Mouse (Mus musculus) hindbrain, embryonic 11.5 days (tissue): ENCODE measurements around the gene Ankrd44. TPM values are rescaled to one million over a fixed set of nuclear protein-coding genes. Genes with fewer than 3 reads are reported as not detected.

Experiments used
- ATAC-seq: fragments of 200-750 bp; cut with Nextera tagmentation; 2 replicates; pipeline ENCODE4 v1.8.0; 2017; ENCODE audit warnings: mild to moderate bottlenecking, moderate TSS enrichment, moderate library complexity; ENCODE audit not compliant: low FRiP score
- DNase-seq: peaks from one replicate; pipeline ENCODE4 v3.0.0-alpha.2; 2015; ENCODE audit warnings: low spot score
- H3K27ac ChIP-seq: fragments of 300-500 bp; sonication (generic); 2 replicates; pipeline ENCODE4 v1.5.1; 2014; ENCODE audit warnings: mild to moderate bottlenecking, low read depth, low read length
- H3K27me3 ChIP-seq: fragments of 300-500 bp; sonication (generic); 2 replicates; pipeline ENCODE4 v1.6.1; 2014; ENCODE audit warnings: mild to moderate bottlenecking, low read length, moderate library complexity, mixed read lengths; ENCODE audit not compliant: control insufficient read depth, insufficient read depth
- H3K36me3 ChIP-seq: fragments of 300-500 bp; sonication (generic); 2 replicates; pipeline ENCODE4 v1.6.1; 2014; ENCODE audit warnings: mild to moderate bottlenecking, low read length, moderate library complexity, mixed read lengths; ENCODE audit not compliant: control insufficient read depth, insufficient read depth
- H3K4me1 ChIP-seq: fragments of 300-500 bp; sonication (generic); replicated peaks from 2 replicates; pipeline ENCODE4 v1.6.1; 2014; ENCODE audit warnings: low read length, mixed read lengths; ENCODE audit not compliant: control insufficient read depth, insufficient read depth
- H3K4me2 ChIP-seq: fragments of 300-500 bp; sonication (generic); replicated peaks from 2 replicates; pipeline ENCODE4 v1.6.1; 2014; ENCODE audit warnings: mild to moderate bottlenecking, low read depth, low read length
- H3K4me3 ChIP-seq: fragments of 300-500 bp; sonication (generic); 2 replicates; pipeline ENCODE4 v1.5.1; 2014; ENCODE audit warnings: low read depth, low read length
- H3K9ac ChIP-seq: fragments of 300-500 bp; sonication (generic); 2 replicates; pipeline ENCODE4 v1.6.1; 2014; ENCODE audit warnings: low read depth, low read length
- H3K9me3 ChIP-seq: fragments of 300-500 bp; sonication (generic); 2 replicates; pipeline ENCODE4 v1.6.1; 2016; ENCODE audit warnings: low read length; ENCODE audit not compliant: control insufficient read depth
- WGBS: fragments of 180-500 bp; shearing (Covaris S2); extraction: QIAGEN DNeasy Blood & Tissue Kit; methylation state at CpG from one replicate; pipeline ENCODE4 v1.1.7; 2014; 5-methylcytosine and 5-hydroxymethylcytosine counted together
- polyA plus RNA-seq: library from polyadenylated mRNA; unstranded; fragments of >200 nt; fragmentation: Nextera tagmentation; extraction: Ambion mirVana; gene quantifications from 2 replicates; pipeline ENCODE4 v1.2.1, GENCODE M21; 2014

The Ankrd44 gene
- polyA plus RNA-seq, 1 experiment from 2014 or later, result 19.4 TPM

GRCm38 (mm10) chr1:54745666-54746065, 180.5 kb downstream of the Ankrd44 start:
- Histone ChIP-seq H3K4me2 (no peak overlapping the region), H3K4me1 (no peaks in the 10 kb centered on the region), H3K4me3 (no peak overlapping the region), H3K27me3 (no peaks in the 10 kb centered on the region), H3K36me3 (no peaks in the 10 kb centered on the region), H3K9me3 (no peaks in the 10 kb centered on the region), H3K27ac (no peak overlapping the region), H3K9ac (no peak overlapping the region)
- DNase-seq (no peak), ATAC-seq (no peak)

GRCm38 (mm10) chr1:54744171-54744570, 182.0 kb downstream of the Ankrd44 start:
- no peak overlapping the region for H3K27ac ChIP-seq
- DNase-seq, result no peak
- no peak overlapping the region for H3K4me2 ChIP-seq
- H3K36me3 ChIP-seq, result no peaks in the 10 kb centered on the region
- no peak overlapping the region for H3K4me3 ChIP-seq
- H3K4me1 ChIP-seq, result no peaks in the 10 kb centered on the region
- H3K27me3 ChIP-seq, result no peaks in the 10 kb centered on the region
- ATAC-seq, result no peak
- H3K9me3 ChIP-seq, result no peaks in the 10 kb centered on the region
- no peak overlapping the region for H3K9ac ChIP-seq
- WGBS, result 90% methylated on average over 5 of the region's 5 CpGs

GRCm38 (mm10) chr1:54743072-54743471, 183.1 kb downstream of the Ankrd44 start:
- no peak overlapping the region for H3K4me3 ChIP-seq
- no peak overlapping the region for H3K9ac ChIP-seq
- H3K36me3 ChIP-seq, result no peaks in the 10 kb centered on the region
- no peaks in the 10 kb centered on the region for H3K9me3 ChIP-seq
- ATAC-seq (no peak), DNase-seq (no peak)
- H3K27ac ChIP-seq, result no peak overlapping the region
- H3K4me2 ChIP-seq, result no peak overlapping the region
- H3K4me1 ChIP-seq, result no peaks in the 10 kb centered on the region
- 83% methylated on average over 8 of the region's 8 CpGs for WGBS
- no peaks in the 10 kb centered on the region for H3K27me3 ChIP-seq

GRCm38 (mm10) chr1:54740936-54741335, 185.3 kb downstream of the Ankrd44 start:
- ATAC-seq, result no peak
- H3K27ac ChIP-seq, result no peak overlapping the region
- 95% methylated on average over 5 of the region's 5 CpGs for WGBS
- no peak overlapping the region for H3K4me2 ChIP-seq
- H3K4me1 ChIP-seq, result no peaks in the 10 kb centered on the region
- H3K27me3 ChIP-seq, result no peaks in the 10 kb centered on the region
- no peaks in the 10 kb centered on the region for H3K36me3 ChIP-seq
- H3K4me3 ChIP-seq, result no peak overlapping the region
- H3K9ac ChIP-seq, result no peak overlapping the region
- no peak for DNase-seq
- H3K9me3 ChIP-seq, result no peaks in the 10 kb centered on the region

- no peak for ATAC-seq
- H3K27me3 ChIP-seq, result no peaks in the 10 kb centered on the region
Measured at GRCm38 (mm10) chr1:54737472-54737871, 188.7 kb downstream of the Ankrd44 start.

GRCm38 (mm10) chr1:54734917-54735664, 191.1 kb downstream of the Ankrd44 start:
- Histone ChIP-seq H3K4me3 (no peak overlapping the region), H3K27me3 (no peaks in the 10 kb centered on the region), H3K9me3 (no peaks in the 10 kb centered on the region), H3K4me1 (no peaks in the 10 kb centered on the region), H3K36me3 (no peaks in the 10 kb centered on the region), H3K9ac (no peak overlapping the region), H3K4me2 (no peak overlapping the region), H3K27ac (no peak overlapping the region)
- ATAC-seq (no peak; the same call in 1 of the 2 replicates), DNase-seq (peak; percentile 16)
- WGBS, result 69% methylated on average over 17 of the region's 17 CpGs

More at GRCm38 (mm10) chr1:54737472-54737871, 188.7 kb downstream of the Ankrd44 start:
- no peak overlapping the region for H3K27ac ChIP-seq
- H3K36me3 ChIP-seq, result no peaks in the 10 kb centered on the region
- no peaks in the 10 kb centered on the region for H3K4me1 ChIP-seq
- no peak overlapping the region for H3K4me3 ChIP-seq
- no peak for DNase-seq
- WGBS, result 91% methylated on average over 3 of the region's 3 CpGs
- no peak overlapping the region for H3K4me2 ChIP-seq
- no peak overlapping the region for H3K9ac ChIP-seq
- no peaks in the 10 kb centered on the region for H3K9me3 ChIP-seq

- H3K27ac ChIP-seq, result no peak overlapping the region
- H3K9me3 ChIP-seq, result no peaks in the 10 kb centered on the region
- no peak overlapping the region for H3K9ac ChIP-seq
- H3K36me3 ChIP-seq, result no peaks in the 10 kb centered on the region
- H3K27me3 ChIP-seq, result no peaks in the 10 kb centered on the region
- DNase-seq (no peak), ATAC-seq (no peak)
- H3K4me2 ChIP-seq, result no peak overlapping the region
- WGBS, result 93% methylated on average over 5 of the region's 5 CpGs
- no peaks in the 10 kb centered on the region for H3K4me1 ChIP-seq
- no peak overlapping the region for H3K4me3 ChIP-seq
Measured at GRCm38 (mm10) chr1:54729316-54729715, 196.9 kb downstream of the Ankrd44 start.

GRCm38 (mm10) chr1:54726555-54726954, 199.6 kb downstream of the Ankrd44 start:
- DNase-seq (no peak), ATAC-seq (no peak)
- Histone ChIP-seq H3K27me3 (no peaks in the 10 kb centered on the region), H3K4me2 (no peak overlapping the region), H3K4me1 (no peaks in the 10 kb centered on the region), H3K27ac (no peak overlapping the region), H3K4me3 (no peak overlapping the region), H3K36me3 (no peaks in the 10 kb centered on the region), H3K9me3 (no peaks in the 10 kb centered on the region), H3K9ac (no peak overlapping the region)
- 78% methylated on average over 2 of the region's 2 CpGs for WGBS

GRCm38 (mm10) chr1:54716921-54717320, 209.3 kb downstream of the Ankrd44 start:
- Histone ChIP-seq H3K9me3 (no peaks in the 10 kb centered on the region), H3K27ac (no peak overlapping the region), H3K9ac (no peak overlapping the region), H3K36me3 (no peaks in the 10 kb centered on the region), H3K27me3 (no peaks in the 10 kb centered on the region), H3K4me3 (no peak overlapping the region), H3K4me2 (no peak overlapping the region), H3K4me1 (no peaks in the 10 kb centered on the region)
- DNase-seq (no peak), ATAC-seq (no peak)
- 87% methylated on average over 6 of the region's 6 CpGs for WGBS
